Mouse (Mus musculus): ENCODE data around the gene Arhgap11a.

Arhgap11a gene

DNA sequence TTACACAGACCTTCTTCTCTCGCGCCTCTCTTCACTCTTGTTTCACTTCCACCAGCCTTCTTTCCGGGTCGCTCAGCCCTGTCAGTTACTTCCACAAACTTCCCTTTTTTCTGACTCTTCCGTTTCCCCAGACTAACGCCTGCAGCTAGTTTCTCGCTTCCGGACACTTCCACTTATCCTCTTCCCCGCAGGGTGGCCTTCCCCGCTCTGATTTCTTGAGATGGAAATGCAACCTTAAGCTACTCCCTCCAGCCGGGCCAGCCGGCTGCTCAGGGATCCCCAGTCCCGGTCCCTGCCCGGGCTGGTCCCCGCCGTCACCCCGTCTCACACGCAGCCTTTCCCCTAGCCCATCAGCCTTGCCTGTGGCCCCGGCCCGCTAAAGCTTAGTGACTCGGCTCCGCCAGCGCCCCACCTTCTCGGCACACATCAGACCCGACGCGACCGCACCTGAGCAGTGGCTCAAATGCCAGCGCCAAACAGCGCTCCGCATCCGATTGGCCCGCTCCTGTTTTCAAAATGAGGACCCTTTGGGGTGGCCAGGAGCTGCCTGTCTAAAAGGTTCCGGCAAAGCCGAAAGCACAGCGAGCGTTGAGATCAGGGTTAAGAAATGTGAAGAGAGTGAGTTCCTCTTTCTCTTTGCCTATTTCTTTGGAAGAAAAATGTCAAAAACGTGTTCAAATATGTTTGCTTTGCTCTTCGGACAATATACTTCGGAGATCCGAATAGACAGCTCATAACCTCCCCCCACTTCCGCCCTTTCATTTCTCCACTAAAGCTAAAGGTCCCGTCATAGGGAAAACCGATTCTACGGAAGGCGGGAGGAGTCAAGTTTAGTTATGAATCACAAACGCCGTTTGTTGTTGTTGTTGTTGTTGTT, at the start of gene Arhgap11a:
Gene Arhgap11a (minus strand): TSS at position 417 of the 877 bp plus-strand sequence.
- DNase-seq (ENCODE audit: low spot score) = peak; percentile 69

DNA sequence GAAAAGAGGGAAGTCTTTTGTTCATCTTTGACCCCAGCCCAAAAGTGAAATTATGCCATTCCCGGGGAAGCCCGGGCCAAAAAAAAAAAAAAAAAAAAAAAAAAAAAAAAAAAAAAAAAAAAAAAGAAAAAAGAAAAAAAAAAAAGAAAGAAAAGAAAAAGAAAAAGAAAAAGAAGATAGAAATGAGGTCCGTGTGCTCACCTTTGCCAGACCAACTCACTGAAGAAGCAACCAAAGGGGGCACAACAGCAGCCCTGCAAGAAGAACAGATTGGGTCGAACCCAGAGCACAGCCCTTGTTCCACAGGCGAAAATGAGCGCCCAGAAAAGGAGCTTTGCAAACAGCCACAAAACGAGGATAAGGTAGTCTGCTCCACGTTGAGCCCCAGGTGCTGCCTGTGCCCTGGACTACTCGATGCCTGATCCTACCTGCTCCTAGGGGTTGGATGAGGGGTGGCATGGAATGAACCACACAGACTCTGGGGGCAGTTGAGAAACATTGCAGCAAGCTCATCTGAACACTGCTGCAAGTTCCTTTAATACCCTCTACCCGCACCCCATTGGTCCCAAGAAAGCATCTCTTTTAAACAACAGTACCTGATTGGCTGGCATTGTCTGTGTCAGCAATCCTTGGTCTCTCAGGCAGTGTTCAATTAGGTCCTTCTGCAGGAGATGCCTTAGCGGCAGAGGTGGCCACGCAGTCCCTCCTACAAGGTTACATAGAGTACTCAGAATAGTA, 45.1 kb upstream of the Arhgap11a start:
- no peak for DNase-seq (ENCODE audit: low spot score)

DNA sequence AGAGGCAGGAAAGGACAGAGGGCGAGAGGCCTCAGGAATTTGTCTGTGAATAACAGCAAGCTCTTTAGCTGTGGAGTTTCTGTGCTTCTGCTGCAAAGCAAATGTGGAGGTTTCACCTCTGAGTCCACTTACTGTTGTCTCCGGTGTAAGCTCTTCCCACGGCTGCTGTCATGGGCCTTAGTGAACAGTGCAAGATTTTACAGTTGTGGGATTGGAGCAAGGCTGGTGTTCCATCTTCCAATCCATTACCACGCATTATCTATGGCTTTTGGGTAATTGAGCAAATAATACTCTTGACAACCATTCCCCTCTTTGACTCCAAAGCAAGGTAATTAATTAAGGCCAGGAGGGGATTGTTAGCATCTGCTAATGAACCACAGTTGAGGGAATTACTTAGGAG, 38.7 kb upstream of the Arhgap11a start:
- DNase-seq (ENCODE audit: low spot score) = no peak

DNA sequence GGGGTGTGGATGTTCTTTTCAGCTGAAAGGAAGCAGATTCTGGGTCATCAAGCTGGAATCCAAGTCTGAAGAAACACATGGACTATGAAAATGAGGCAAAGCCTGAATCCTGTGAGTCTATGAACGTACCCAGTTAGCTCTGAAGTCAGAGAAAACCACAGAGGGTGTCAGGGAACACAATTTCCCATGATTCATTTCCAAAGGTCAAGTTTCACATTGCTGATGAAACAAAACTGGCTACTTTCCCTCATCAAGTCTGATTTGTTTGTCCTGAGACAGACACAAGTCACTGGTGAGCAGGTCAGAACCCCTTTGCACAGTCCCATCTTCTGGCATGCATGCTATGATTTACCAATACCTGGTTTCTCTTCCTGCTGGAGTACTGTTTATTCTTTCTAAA, 37.6 kb upstream of the Arhgap11a start:
- DNase-seq (ENCODE audit: low spot score) = no peak

DNA sequence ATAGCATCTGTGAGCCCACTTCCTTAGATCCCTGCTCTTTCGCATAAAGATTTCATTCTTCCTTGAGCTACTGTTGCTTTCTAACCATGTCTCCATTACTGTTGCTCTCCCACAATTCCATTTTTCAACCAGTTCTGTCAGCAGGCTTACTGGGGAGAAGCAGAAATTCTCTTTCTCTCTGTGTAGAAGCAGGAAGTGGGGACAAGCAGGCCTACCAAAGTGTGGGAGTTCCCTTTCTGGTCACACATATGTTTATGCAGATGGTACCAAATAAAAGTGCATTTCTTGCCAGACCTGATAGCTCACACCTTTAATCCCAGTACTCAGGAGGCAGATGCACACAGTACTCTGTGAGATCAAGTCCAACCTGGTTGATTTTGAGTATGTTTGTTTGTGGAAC, 21.7 kb upstream of the Arhgap11a start:
- DNase-seq (ENCODE audit: low spot score) = no peak

DNA sequence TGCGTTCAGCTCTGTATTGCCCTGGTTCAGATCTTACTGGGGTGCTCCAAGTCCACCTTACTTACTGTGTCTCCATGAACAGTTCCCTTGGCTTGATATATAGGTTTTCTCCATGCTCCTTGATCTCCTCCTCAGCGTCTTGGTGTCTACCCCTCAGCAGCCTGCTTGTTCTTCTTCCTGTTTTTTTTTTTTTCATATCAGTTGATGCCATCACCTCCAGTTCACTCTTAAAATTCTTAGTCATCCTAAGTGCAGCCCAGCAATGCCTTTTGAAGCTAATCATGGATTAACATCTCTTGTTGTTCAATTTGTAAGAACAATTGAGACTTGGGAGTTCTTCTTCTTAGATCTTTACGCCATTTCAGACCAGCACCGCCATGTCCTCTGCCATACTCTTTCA, 19.9 kb upstream of the Arhgap11a start:
- no peak for DNase-seq (ENCODE audit: low spot score)

DNA sequence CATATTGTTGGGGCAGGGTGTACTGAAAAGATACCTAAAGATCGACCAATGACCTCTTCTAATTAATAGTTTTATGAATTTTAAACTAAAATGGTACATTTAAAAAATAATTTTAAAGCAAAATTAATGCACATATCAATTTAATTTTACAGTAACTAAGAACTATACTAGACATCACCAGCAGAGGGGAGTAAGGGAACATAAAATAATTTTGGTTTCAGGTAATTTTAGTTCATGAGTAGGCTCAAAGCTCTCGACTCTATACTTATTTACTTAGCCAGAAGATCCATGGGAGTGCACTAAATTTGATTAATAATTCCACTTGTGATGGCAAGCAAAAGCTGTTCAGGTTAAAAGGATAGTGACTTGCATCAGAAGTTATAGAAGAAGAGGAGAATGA, 17.7 kb upstream of the Arhgap11a start:
- no peak for DNase-seq (ENCODE audit: low spot score)

DNA sequence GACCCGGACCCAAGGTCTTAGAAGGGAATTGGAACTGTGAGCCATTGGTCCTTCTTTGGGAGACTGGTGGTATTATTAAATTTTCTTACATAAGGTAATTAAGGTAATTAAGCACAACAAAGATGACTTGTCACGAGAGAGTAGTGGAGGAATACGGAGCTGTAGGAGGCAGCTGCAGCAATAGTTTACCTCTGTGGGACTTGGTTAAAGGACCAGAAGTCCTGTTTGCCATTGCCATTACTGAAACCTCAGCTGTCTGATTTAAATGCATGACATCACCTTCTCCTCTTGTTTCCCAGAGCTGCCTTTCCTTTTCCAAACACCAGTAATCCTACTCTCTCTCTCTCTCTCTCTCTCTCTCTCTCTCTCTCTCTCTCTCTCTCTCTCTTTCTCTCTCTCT, 680 bp upstream of the Arhgap11a start:
- DNase-seq (ENCODE audit: low spot score) = no peak

DNA sequence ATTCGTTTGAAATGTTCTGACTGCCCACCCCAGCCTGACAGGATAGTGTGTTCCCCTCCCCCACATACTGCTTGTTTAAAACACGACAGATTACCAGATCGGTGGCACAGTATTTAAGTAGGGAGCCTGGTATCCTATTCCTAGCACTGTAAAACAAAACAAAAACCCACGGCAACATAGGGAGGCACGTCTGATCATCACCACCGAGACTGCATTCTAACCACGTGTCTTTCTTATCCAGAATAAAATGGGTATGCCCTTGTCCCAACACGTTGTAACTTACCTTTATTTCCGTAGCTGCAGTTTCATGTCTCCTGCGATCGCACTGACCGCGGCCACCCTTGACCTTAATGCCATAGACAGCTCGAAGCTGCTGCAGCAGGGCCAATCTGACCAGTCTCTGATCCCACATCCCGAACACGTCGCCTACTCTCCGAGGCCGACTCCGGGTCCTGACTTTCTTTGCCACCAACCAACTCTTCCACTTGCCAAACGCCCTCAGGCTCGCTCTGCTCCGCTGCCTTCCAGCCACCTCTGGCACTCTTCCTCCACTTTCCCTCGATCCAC, 700 bp downstream of the Arhgap11a start:
- no peak for DNase-seq (ENCODE audit: low spot score)

DNA sequence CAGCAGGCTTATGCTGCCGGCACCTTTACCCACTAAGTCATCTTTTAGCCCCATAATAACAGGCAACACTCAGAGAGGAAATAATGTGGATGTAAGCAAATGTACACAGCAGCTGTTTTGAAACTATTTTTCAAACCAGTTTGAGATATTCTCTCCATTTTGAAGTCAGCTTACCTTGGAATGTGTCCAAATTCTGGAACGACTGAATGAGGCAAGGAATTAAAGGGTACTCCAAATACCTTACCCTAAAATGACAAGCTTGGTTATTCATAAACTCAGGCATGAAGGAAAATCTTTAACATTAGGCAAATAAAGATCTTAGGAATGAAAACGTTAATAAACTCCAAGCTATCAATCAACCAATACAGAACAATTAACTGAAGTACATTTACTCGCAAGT, 3.4 kb downstream of the Arhgap11a start:
- DNase-seq (ENCODE audit: low spot score) = no peak

DNA sequence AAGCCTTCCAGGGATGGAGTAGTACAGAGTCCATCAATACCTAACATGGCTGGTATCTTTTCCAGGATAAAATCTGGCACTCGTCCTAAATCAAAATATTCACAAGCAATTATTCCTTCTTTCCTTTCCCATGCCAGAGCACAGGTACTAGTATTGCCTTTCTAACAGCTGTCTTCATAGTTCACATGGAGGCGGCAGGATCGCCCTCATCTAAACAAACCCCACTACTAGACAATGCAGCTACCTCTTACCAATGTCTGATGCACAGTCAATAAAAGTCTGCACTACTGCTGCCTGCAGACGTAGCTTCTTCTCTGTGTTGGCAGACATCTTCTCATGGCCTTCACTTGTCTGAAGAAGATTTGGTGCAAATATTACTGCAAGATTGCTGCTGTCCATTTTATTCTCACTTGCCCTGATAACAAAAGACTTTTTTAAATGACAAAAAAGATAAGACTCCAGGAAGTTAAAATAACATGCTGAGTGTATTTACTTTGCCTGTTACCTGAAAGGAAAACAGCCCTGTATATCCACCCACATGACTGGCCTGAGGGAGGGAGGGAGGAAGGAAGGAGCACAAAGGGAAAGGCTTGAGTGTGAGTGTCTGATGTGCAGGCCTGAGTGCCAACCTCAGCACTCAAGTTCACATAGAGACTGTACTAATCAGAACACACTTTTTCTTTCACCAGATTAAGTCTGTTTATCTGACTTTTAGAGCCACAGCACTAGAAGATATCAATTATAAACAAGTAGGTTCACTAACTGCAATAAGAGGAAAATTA, 6.6 kb downstream of the Arhgap11a start:
- no peak for DNase-seq (ENCODE audit: low spot score)

DNA sequence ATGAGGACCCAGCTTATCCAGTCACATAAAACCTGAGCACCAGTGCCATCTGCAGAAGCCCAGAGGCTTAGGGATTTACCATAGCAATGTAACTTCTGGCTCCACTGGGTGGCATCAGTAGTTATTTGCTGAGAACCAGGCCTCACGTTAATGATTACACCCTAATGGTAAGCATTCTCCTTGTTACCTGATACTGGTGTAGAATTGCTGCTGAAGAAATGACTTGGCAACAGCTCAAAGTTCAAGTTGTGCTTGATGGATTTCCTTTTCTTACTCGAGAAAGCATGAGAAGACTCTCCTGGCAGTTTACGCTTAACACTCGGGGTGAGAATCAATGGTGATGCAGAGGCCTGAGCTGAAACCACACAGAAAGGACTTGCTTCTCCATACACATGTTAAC, 9.0 kb downstream of the Arhgap11a start:
- DNase-seq (ENCODE audit: low spot score) = no peak

DNA sequence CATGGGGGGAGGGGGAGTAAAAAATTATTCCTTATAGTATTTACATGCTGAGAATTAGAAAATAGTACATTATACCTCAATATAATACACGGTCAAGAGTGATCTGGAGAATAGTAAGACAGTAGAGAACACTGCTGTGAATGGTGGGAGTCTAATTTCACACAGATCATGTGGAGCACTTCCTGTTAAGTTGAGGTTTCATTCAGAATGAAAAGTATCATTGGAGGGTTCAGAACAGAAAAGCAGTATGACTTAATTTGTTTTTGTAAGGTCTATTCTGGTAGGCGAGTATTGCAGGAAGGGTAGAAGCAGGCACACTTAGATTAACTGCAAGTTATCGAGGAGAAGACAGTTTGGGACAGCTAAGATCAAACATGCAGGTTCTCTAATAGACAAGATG, 13.2 kb downstream of the Arhgap11a start:
- no peak for DNase-seq (ENCODE audit: low spot score)

DNA sequence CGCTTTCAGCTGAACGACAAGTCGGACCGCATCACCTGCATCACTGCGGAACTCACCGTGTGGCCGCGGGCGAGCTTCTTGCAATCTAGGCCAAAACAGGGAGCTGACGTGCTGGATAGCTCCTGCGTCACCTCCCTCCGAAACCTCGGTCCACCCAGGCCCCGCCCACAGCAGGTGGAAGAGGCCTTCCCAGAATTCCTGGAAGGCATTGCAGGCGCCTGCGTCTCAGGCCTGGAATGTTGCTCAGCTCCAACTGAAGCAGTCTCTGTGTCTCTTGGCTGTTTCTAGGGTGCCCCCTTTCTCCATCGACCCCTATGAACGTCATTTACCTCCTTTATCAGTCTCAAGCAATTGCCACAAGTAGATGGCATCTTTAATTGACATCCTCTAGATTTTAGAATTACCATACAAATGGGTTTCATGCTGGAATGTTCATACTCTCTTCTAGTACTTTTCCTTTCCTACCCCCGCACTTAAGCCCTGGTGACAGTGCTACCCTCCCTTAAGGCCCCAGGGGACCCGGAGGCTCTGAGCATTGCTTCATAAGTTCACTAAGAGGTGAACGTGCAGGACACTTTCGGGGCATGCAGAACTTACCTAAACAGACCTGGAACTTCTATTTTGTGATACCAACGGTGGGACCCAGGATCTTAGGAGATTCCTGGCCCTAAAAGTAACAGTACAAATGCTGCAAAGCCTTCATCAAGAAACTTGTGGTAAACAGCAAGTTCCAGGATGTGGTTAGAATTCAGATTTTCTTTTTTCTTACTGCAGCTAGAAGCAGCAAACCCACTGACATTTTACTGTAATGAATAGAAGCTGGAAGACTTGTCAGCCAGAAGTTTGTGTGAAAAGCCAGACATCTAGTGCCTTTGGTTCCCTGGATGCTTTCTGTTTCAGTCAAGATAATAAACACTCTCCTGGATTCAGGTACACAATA, 19.2 kb downstream of the Arhgap11a start, which contains the start of gene Scg5:
Gene Scg5 (minus strand): TSS at position 179 of the 940 bp plus-strand sequence.
- DNase-seq (ENCODE audit: low spot score) = peak; percentile 56

DNA sequence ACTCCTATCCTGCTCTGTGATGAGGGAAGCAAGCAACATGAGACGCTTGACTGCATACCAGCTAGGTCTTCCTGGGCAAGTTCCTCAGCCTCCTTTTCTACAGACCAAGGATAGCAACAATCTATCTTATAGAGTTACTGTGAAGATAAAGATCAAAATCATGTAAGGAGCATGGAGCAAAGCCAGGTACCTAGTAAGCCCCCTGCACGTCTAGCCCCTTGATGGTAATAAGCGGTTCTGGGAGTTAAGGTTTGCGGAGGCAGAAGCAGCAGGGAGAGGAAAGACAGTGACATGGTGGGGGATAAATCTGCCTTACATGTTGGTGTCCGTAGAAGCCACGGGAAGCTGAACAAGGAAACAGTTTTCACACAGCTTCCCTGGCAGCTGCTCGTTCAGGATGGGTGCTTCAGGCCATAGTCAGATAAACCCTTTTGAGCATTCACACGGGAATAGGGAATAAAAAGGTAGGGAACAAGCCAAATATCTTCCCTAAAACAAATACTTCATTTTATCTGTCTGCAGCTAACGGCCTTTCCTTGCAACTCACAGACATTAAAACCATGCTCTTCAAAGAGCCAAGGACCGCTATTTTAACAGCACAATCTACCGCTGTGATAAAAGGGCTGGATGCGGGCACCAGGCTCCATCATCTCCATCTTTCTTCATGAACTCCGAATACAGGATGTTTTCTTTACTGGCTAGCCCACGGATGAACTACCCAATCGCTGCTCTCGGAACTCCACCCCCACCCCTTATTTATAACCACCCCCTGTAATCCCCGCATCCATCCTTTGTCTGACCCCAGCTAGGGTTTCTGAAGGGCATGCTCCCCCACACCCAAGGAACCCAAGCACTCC, 20.1 kb downstream of the Arhgap11a start:
- DNase-seq (ENCODE audit: low spot score) = no peak

DNA sequence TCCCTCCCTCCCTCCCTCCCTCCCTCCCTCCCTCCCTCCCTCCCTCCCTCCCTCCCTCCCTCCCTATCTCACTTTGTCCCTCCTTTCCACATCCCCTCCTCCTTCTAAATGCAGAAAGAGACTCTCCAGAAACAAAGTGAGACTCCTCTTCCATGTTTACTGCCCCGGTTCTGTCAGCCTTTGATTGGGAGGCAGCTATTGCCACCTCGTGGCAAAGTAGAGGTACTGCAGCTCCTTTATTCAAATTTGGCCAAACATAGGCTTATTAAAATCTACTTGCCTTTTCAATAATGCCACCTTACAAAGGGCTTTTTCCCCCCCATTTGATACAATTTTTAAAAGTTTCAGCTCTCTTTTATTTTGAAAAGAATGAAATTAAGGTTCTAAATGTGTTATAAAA, 24.6 kb downstream of the Arhgap11a start:
- DNase-seq (ENCODE audit: low spot score) = no peak

DNA sequence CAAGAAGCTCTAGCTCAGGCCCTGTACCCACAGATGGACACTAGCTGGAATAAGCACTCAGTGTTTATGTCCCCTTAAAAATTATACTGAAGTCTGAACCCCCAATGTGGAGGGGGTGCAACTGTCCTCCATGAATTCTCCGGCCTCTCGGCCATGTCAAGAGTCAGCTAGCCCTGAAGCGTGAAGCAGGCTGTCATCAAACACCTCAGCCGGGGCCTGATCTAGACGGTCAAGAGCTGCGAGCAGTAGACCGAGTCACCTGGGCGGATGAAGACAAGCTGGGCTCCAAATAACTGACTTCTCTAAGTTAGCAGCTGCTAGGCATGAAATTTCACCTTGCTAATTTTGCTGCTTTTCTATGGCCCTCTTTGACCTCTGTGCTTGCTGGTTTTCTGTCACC, 26.1 kb downstream of the Arhgap11a start:
- no peak for DNase-seq (ENCODE audit: low spot score)

DNA sequence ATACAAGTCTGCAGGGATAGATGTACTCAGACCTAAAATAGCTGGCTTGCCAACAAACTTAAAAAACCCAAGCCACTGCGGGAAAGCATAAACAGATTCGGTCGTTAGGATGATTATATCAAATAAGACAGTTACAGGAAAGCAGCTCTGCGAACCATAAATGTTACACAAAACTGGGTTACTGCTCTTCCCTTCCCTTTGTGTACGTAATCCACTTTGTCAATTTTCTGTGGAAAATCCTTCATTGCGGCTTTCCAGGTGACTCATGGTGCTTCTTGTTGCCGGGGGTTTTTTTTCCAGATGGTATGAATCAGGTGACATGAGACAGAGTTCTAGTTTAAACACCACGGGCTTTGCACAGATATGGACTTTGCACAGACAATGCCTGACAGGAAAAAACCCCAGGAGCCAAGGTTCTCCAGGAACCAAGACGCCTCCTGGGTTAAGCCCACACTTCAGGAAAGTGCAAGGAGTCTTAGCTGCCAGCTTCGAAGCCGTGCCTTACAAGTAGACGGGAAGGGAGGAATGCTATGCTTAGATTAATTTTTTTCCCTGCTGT, 27.2 kb downstream of the Arhgap11a start:
- DNase-seq (ENCODE audit: low spot score) = no peak

DNA sequence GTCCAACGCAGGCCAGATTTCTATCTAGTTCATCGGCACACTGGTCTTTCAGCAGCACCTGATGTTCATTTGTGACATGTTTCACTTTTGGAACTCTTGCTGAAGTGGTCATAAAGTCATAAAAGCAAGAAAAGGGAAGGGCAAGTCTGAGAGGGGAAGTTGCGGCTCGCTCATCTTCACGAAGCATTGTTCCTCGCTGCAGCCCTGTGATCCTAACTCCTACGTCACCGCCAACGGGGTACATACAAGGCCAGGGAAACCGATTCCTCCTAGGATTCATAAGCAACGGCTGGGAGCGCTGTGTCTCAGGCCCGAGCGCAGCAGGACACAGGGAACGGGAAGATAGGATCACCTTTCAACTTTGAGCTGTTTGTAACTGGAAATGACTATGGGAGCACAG, 28.3 kb downstream of the Arhgap11a start:
- no peak for DNase-seq (ENCODE audit: low spot score)

All from ovary, adult 18-20 months (tissue).